Mouse (Mus musculus): ENCODE results near the gene Rrp9.

- no peak for TF ChIP-seq POLR2A (IDR thresholded peaks at IDR 0.05; ENCODE audit: low read depth, low read length)
- no peak for TF ChIP-seq CTCF (IDR thresholded peaks at IDR 0.05; ENCODE audit: extremely low read depth, insufficient read depth, insufficient read length, insufficient replicate concordance)
Measured at GRCm38 (mm10) chr9:106463122-106464063, 12.4 kb upstream of the Rrp9 start.
